Mouse (Mus musculus): ENCODE results near the gene Lrrc27. TPM values are rescaled to one million over a fixed set of nuclear protein-coding genes. Genes with fewer than 3 reads are reported as not detected.

Gene Lrrc27
- polyA plus RNA-seq, 1 experiment from 2014 or later: 5.2 TPM

GRCm38 (mm10) chr7:139228447-139229171 lies 15.8 kb downstream of the Lrrc27 start:
- H3K36me3 ChIP-seq (replicated peaks; ENCODE audit: control insufficient read depth, insufficient read depth): no peaks in the 10 kb centered on the region
- H3K4me3 ChIP-seq (replicated peaks; ENCODE audit: low read length): no peak overlapping the region
- no peak overlapping the region for H3K4me2 ChIP-seq (replicated peaks)
- no peaks in the 10 kb centered on the region for H3K27me3 ChIP-seq (ENCODE audit: control insufficient read depth, insufficient read depth, low read length)
- no peaks in the 10 kb centered on the region for H3K4me1 ChIP-seq (replicated peaks; ENCODE audit: control insufficient read depth, insufficient read depth, low read length)
- H3K9me3 ChIP-seq (ENCODE audit: control insufficient read depth, low read length): no peaks in the 10 kb centered on the region
- no peak overlapping the region for H3K9ac ChIP-seq
- ATAC-seq (ENCODE audit: low FRiP score) (no peak), DNase-seq (ENCODE audit: low spot score) (no peak)
- 81% methylated on average over 6 of the region's 6 CpGs for WGBS
- no peak overlapping the region for H3K27ac ChIP-seq

DNA sequence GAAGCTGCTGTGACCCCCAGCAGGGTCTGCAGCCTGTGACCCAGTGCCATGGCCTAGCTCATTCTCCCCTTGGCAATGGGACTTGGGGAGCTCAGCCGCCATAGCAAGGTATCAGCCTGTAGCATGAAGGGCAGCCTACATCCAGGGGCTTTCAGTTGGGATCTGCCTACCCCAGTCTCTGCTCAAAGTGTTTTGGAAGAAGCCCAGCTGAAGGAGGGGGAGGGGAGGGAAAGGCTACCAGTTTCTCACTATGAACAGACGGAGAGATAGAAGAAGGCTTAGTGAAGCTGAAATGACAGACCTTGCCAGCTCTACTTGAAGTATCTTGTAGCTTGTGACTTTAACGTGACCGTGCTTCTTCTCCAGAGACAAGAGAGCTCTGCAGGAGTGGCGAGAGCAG lies 17.0 kb downstream of the Lrrc27 start:
- ATAC-seq (ENCODE audit: low FRiP score): no peak
- no peak overlapping the region for H3K4me2 ChIP-seq (replicated peaks)
- peaks cover 6% of the 10 kb centered on the region; the same call in 1 of the 2 replicates for H3K4me1 ChIP-seq (replicated peaks; ENCODE audit: control insufficient read depth, insufficient read depth, low read length)

DNA sequence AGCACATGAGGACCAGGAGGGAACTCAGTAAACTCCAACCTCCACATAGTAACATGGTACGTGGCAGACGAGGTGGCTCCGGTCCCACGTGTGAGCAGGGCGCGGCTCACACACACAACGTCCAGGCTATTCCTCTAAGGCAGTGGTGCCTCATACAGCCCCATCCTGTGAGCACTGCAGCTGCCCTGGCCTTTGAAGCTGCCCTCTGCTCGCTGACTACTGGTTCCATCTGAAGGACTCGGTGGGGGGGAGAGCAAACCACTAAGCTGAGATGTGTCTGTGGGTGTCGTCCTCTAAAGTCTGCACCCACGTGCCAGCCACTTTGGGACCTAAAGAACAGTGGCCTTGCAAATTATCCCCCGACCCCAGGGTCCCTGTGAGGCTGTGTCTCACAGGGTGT lies 17.5 kb downstream of the Lrrc27 start:
- H3K36me3 ChIP-seq (replicated peaks; ENCODE audit: control insufficient read depth, insufficient read depth): no peaks in the 10 kb centered on the region
- H3K4me2 ChIP-seq (replicated peaks): no peak overlapping the region
- H3K4me3 ChIP-seq (replicated peaks; ENCODE audit: low read length): no peak overlapping the region
- 78% methylated on average over 12 of the region's 12 CpGs for WGBS
- DNase-seq (ENCODE audit: low spot score) (no peak), ATAC-seq (ENCODE audit: low FRiP score) (no peak)
- peaks cover 7% of the 10 kb centered on the region; the same call in 1 of the 2 replicates for H3K4me1 ChIP-seq (replicated peaks; ENCODE audit: control insufficient read depth, insufficient read depth, low read length)
- H3K9ac ChIP-seq: no peak overlapping the region
- no peaks in the 10 kb centered on the region for H3K9me3 ChIP-seq (ENCODE audit: control insufficient read depth, low read length)
- H3K27me3 ChIP-seq (ENCODE audit: control insufficient read depth, insufficient read depth, low read length): no peaks in the 10 kb centered on the region
- H3K27ac ChIP-seq: no peak overlapping the region

More for the DNA sequence above, 17.0 kb downstream of the Lrrc27 start:
- Histone ChIP-seq H3K27ac (no peak overlapping the region), H3K36me3 (replicated peaks; ENCODE audit: control insufficient read depth, insufficient read depth) (no peaks in the 10 kb centered on the region), H3K4me3 (replicated peaks; ENCODE audit: low read length) (no peak overlapping the region), H3K27me3 (ENCODE audit: control insufficient read depth, insufficient read depth, low read length) (no peaks in the 10 kb centered on the region), H3K9ac (no peak overlapping the region), H3K9me3 (ENCODE audit: control insufficient read depth, low read length) (no peaks in the 10 kb centered on the region)
- DNase-seq (ENCODE audit: low spot score): no peak
- 78% methylated on average over 5 of the region's 5 CpGs for WGBS

GRCm38 (mm10) chr7:139233714-139234113 lies 20.9 kb downstream of the Lrrc27 start:
- peak; percentile 79 for ATAC-seq (ENCODE audit: low FRiP score)
- H3K4me2 ChIP-seq (replicated peaks): no peak overlapping the region
- 2% methylated on average over 7 of the region's 7 CpGs for WGBS

DNA sequence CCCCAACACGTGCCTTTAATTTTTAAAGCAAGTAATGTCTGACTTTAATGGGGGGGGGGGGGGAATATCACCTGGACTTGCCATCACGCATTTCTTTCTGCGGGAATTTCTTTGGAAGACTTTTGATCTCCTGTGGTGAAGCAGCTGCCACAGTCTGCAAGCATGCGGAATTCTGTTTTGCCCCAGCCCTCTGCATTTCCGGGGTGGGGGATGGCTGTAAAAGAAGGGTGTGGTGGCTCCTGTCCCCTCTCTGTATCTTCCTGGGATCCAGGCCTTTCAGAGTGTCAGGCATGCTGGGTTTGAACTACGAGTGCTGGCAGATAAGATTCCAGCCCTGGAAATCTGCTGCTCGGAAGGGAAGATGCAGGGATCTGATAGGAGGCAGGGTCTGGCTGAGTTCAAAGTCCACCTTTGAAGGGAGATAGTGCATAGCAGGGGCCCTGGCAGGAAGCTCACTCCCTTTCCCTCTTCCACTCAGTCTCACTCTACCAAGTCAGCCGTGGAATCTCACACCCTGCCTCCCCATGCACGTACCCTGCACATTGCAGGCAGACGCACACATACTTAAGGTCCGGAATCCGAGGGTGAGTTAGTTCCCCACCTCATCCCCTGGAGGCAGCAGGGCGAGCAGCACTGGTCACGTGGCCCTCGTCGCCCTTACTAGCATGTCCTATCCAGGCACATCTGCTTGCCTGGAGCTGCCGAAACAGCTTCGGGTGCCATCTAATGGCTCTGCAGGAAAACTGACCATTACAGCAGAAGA lies 21.8 kb downstream of the Lrrc27 start:
- Histone ChIP-seq H3K9me3 (ENCODE audit: control insufficient read depth, low read length) (no peaks in the 10 kb centered on the region), H3K4me1 (replicated peaks; ENCODE audit: control insufficient read depth, insufficient read depth, low read length) (peaks cover 7% of the 10 kb centered on the region; the same call in 1 of the 2 replicates), H3K27ac (no peak overlapping the region), H3K27me3 (ENCODE audit: control insufficient read depth, insufficient read depth, low read length) (no peaks in the 10 kb centered on the region), H3K9ac (peak overlapping the region; percentile 24; the same call in 1 of the 2 replicates), H3K4me3 (replicated peaks; ENCODE audit: low read length) (no peak overlapping the region), H3K4me2 (replicated peaks) (peak overlapping the region; percentile 36), H3K36me3 (replicated peaks; ENCODE audit: control insufficient read depth, insufficient read depth) (no peaks in the 10 kb centered on the region)
- DNase-seq (ENCODE audit: low spot score): no peak
- no peak for ATAC-seq (ENCODE audit: low FRiP score)
- 12% methylated on average over 18 of the region's 18 CpGs for WGBS

More at GRCm38 (mm10) chr7:139233714-139234113, 20.9 kb downstream of the Lrrc27 start:
- Histone ChIP-seq H3K9ac (no peak overlapping the region), H3K4me1 (replicated peaks; ENCODE audit: control insufficient read depth, insufficient read depth, low read length) (peaks cover 7% of the 10 kb centered on the region; the same call in 1 of the 2 replicates), H3K4me3 (replicated peaks; ENCODE audit: low read length) (no peak overlapping the region), H3K9me3 (ENCODE audit: control insufficient read depth, low read length) (no peaks in the 10 kb centered on the region), H3K27ac (no peak overlapping the region), H3K36me3 (replicated peaks; ENCODE audit: control insufficient read depth, insufficient read depth) (no peaks in the 10 kb centered on the region), H3K27me3 (ENCODE audit: control insufficient read depth, insufficient read depth, low read length) (no peaks in the 10 kb centered on the region)
- DNase-seq (ENCODE audit: low spot score): peak; percentile 88

- Histone ChIP-seq H3K9ac (no peak overlapping the region), H3K4me3 (replicated peaks; ENCODE audit: low read length) (no peak overlapping the region), H3K4me1 (replicated peaks; ENCODE audit: control insufficient read depth, insufficient read depth, low read length) (peaks cover 7% of the 10 kb centered on the region; the same call in 1 of the 2 replicates), H3K27me3 (ENCODE audit: control insufficient read depth, insufficient read depth, low read length) (no peaks in the 10 kb centered on the region), H3K4me2 (replicated peaks) (no peak overlapping the region), H3K36me3 (replicated peaks; ENCODE audit: control insufficient read depth, insufficient read depth) (no peaks in the 10 kb centered on the region), H3K9me3 (ENCODE audit: control insufficient read depth, low read length) (no peaks in the 10 kb centered on the region), H3K27ac (no peak overlapping the region)
- ATAC-seq (ENCODE audit: low FRiP score): no peak
- 84% methylated on average over 12 of the region's 12 CpGs for WGBS
- DNase-seq (ENCODE audit: low spot score): no peak
Measured at GRCm38 (mm10) chr7:139235651-139236358, 23.0 kb downstream of the Lrrc27 start.

DNA sequence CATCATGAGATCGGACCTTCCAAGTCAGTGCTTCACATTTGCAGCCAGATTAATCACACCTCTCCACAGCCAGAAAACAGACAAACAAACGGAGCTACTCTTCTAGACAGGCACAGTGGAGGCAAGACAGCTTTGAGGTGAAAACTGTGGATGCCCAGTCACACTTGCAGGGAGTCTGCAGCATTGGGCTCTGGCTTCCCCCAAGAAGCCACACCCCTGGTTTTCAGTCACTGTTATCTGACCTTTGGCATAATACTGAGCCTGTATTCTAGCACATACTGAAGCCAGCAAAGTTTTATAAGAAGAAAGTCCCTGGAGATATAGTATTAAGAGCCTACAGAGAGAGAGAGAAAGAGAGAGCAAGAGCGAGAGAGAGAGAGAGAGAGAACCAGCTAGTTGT lies 26.6 kb downstream of the Lrrc27 start:
- Histone ChIP-seq H3K36me3 (replicated peaks; ENCODE audit: control insufficient read depth, insufficient read depth) (no peaks in the 10 kb centered on the region), H3K9ac (no peak overlapping the region), H3K4me1 (replicated peaks; ENCODE audit: control insufficient read depth, insufficient read depth, low read length) (peaks cover 4% of the 10 kb centered on the region; the same call in 1 of the 2 replicates), H3K27ac (no peak overlapping the region), H3K4me3 (replicated peaks; ENCODE audit: low read length) (no peak overlapping the region), H3K27me3 (ENCODE audit: control insufficient read depth, insufficient read depth, low read length) (no peaks in the 10 kb centered on the region), H3K4me2 (replicated peaks) (no peak overlapping the region), H3K9me3 (ENCODE audit: control insufficient read depth, low read length) (no peaks in the 10 kb centered on the region)
- DNase-seq (ENCODE audit: low spot score): no peak
- 82% methylated on average over 3 of the region's 3 CpGs for WGBS
- no peak for ATAC-seq (ENCODE audit: low FRiP score)

DNA sequence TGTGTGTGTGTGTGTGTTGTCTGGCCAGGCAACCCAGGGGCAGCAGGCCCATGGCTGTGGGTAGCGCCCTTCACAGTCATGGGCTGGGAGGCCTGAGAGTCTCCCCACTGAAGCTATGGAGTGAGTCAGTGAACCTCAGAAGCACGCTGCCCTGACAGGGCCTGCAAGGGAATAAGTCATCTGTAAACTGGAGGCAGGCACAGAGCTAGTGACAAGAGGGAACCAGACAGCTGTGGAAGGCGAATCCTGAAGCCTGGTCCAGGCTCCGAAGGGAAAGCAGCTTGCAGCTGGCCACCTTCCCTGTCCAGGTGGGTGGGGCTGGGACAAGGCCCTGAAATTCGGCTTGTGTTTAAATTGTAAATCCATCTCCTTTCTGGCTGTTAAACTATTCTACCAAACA lies 33.3 kb downstream of the Lrrc27 start:
- no peak overlapping the region for H3K4me3 ChIP-seq (replicated peaks; ENCODE audit: low read length)
- H3K4me2 ChIP-seq (replicated peaks): no peak overlapping the region
- WGBS: 67% methylated on average over 5 of the region's 5 CpGs
- no peak for DNase-seq (ENCODE audit: low spot score)
- no peak overlapping the region for H3K27ac ChIP-seq
- H3K9ac ChIP-seq: no peak overlapping the region
- 0 out of 2 replicates have a peak, but pooled peaks cover 11% of the 10 kb centered on the region for H3K27me3 ChIP-seq (ENCODE audit: control insufficient read depth, insufficient read depth, low read length)
- no peaks in the 10 kb centered on the region for H3K36me3 ChIP-seq (replicated peaks; ENCODE audit: control insufficient read depth, insufficient read depth)
- ATAC-seq (ENCODE audit: low FRiP score): no peak
- H3K4me1 ChIP-seq (replicated peaks; ENCODE audit: control insufficient read depth, insufficient read depth, low read length): peaks cover 19% of the 10 kb centered on the region
- no peaks in the 10 kb centered on the region for H3K9me3 ChIP-seq (ENCODE audit: control insufficient read depth, low read length)

Data from hindbrain, embryonic 14.5 days (tissue).